Mouse (Mus musculus) right cerebral cortex, postnatal 14 days (tissue): ENCODE measurements at regions not wholly inside any gene's neighbourhood (a gene's known extent, or its start where the extent isn't known, plus 50 kb on each side); places are given as distances from the start of the nearest gene placed in this dataset.

ENCODE experiments used
- DNase-seq: peaks from one replicate; pipeline ENCODE4 v3.0.0; 2022

DNA sequence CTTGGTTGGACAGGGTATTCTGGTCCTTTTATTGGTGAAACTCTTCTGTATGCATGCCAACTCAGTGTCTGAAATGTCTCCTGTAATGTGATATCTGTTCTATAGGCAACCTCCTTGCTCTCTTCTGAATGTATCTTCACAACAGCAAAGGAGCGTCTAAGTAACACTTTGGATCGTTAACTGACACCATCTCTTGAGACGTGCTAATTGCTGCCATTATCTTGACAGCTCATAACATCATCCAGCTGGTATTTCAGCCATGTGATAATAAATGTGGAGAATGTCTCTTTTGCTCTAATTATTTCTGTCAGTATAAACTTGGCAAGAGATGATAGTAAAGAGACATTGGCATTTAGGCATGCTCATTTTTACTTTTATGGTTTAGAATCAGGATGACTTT is 68.8 kb upstream of the Col8a1 start:
- DNase-seq: no peak

DNA sequence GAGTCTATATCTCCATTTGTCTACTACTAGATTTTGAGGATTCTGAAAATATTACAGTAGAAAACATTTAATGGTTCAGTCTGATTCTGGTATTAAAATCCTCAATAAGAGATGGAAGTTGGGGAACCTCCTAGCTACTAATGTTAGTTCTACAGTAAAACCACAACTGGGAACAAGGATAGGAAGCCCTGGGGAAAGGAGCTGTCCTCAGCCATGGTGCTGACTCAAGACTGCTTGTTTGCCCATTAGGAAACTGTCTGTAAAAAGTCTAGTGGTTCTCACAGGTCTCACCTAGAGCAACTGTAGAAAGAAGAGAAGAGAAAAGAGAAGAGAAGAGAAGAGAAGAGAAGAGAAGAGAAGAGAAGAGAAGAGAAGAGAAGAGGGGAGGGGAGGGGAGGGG is 90.9 kb upstream of the Col8a1 start:
- DNase-seq: no peak

DNA sequence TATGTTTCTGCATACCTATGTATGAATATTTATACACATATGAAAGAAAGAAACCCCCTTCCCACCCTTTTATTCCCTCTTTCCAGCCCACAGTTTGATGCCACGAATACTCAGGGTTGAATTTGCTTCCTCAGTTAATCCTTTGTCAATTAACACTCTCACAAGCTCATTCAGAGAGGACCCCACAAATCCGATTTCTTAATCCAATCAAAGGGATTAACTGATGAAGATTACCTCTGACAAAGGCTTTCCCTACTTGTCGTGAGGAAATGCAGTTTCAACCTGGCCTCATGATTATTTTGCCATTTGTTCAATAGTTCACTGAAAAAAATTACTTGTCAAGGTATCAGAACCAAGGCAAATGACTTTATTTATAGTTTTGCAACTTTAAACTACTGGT is 91.8 kb upstream of the Col8a1 start:
- no peak for DNase-seq

DNA sequence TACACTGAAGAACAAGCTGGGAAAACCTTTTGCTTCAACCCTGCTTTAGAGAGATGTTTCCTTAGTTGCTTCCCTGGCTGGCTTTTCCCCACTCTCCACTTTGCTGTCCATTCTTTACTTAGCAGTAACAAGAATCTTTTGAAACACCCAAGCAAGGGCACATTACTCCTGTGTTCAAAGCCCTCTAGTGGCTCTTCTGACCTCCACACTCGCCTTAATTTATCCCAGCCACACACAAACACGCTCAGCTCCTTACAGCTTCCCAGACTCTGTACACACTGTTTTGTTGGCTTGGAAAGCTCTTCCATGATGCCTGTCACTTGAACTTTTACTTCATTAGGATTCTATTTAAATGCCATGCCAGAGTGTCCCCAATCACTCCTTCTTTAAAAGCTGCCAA is 97.3 kb upstream of the Col8a1 start:
- no peak for DNase-seq

DNA sequence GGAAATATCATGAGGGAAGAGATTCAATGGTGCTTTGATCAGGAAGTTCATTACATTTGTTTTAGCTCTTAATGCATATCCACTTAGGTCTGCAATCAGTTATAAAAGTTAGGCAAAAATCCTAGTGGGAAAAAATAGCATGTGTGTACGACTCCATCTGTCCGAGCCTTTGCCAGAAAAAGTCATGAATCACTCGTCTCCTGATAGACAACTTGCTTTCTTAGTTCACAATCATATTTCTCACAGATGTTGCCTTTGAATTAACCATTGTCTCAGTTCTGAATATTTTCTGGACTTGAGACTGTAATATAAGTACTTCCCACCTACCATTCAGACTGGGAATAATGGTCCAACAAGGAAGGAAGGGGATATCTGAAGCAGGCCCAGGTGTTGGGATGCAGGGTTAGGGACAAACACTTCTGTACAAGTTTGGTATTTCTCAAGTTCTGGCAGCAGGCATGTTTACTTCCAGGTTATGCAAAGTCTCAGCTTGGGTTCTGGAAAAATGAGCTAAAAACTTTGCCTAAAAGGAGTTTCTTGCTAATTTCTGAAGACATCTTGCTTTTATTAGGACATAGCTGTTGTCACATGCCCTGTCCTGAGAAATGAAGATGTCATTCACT is 98.4 kb upstream of the Col8a1 start:
- DNase-seq: no peak

DNA sequence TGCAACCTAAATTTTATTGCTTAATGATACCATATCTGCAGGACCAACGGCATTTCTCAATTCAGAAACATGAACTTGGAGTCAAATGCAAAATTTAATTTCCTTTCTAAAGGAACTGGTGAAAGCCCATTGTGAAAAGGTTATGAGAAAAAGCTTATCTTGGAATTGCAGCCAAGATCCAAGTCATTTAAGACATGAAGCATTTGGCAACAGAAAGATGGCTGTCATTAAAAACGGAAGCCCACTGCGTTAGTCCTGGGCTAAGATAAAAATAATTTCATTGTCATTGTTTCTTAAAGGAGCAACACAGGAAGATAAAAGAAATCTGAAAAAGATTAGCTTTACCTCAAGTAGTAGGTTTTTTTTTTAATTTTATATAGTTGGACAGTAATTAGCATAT is 99.2 kb upstream of the Col8a1 start:
- no peak for DNase-seq

DNA sequence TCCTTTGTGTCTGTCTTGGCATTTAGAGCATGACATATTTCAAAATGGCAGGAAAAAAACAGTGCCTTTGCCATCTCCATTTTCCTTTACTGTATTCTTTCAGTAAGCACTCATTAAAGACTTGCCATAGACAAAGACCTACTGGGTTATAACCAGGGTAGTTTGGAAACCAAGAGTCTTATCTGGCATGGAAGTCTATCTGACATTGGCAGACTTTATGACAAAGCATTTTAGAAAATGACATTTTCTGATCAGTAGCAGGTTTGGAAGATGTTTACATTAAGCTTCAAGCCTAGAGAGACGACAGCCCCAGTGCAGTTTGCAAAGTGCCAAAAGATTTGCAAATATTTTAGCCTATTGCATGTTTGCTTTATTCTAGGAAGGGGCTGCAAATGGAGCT is 102.5 kb upstream of the Col8a1 start:
- no peak for DNase-seq

DNA sequence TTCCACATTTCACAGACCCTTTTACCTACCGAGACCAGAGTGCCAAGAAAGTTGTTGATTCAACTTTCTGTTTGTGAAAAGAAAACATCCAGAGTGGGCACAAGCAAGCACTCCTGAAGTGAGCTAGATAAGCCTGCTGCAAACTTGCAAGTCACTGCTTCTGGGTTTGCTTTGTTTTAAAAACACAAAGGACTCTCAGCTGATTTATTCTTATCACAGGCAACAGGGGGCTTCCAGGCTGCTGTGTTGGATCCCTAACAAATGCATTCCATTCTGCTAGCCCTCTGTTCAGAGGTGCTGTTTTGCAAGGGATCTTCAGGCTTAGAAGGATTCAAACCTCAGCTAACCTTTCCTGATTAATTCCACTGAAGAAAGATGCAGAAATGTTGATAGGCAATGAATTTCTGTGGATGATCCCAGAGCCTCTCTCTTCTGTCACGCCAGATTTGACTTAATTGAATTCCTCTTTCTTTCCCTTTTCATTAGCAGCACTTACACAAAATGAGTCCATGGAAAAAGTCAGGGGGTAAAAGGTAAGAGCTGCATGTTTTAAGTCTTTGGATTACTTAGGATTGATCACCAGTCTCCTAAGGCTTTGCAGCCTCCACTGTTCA is 103.7 kb upstream of the Col8a1 start:
- no peak for DNase-seq

DNA sequence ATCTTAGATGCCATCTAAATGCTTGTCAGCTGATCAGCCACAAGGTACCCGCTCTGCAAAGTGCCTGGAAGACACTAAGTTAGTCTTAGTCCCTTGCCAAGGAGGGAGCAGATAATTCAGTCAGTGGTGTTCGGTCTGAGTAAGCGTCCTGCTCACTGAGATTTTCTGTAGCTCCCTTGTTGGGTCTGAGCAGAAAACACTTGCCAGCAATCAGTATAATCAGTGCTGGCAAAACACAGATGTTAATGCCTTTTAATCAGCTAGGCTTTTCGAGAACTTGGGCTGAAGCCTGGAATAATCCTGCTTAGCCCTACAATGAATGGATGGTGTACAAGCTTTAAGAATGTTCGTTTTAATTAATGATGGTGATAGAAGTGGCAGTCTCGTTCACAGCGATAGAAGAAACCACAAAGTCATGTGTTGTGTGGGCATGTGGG is 104.2 kb upstream of the Col8a1 start:
- DNase-seq: no peak

DNA sequence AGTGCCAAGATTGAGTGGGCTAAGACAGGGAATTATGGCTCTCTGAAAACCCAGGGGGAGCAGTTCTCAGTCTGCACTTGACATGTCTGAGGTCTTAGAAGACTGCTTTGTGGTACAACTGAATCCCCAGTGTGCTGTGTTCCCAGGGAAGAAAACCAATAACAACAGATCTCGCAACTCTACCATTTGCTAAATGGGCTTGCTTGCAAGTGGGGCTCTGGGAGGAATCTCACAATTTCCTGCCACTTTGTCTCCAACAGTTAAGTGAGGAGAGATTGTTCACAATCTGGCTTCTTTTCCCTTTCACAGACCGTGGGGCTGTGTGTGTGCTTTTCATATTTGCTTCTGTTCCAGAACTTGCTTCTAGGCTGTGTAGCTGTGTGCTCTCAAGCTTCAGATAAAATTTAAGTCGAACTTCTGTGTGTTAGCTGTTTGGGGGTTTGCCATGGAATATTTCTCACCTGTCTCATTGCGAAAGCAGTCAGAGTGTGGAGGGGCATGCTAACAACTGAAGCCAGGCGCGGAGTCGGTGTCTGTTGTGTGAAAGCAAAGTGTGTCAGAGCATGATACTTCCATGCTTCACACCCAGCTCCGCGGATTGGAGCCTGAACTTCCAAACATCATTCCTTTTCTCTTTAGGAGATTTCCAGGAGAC is 108.8 kb upstream of the Col8a1 start:
- no peak for DNase-seq

DNA sequence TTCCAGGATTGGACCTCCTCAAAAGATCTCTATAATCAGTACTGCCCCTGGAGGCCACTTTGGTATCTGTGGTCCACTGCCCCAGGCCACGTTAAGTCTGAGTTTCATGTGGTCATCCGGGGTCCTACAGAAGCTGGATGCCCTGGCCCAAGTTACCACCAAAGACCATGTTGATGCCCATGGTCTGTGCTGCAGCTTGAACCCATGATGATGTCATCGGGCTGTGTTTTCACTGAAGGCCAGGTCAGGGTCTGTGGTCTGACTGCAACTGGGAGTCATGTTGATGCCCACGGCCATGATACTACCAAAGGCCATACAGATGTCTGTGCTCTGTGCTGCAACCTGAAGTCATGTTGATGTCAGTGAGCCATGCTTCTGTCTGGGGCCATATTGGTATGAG is 122.3 kb upstream of the Col8a1 start:
- no peak for DNase-seq

DNA sequence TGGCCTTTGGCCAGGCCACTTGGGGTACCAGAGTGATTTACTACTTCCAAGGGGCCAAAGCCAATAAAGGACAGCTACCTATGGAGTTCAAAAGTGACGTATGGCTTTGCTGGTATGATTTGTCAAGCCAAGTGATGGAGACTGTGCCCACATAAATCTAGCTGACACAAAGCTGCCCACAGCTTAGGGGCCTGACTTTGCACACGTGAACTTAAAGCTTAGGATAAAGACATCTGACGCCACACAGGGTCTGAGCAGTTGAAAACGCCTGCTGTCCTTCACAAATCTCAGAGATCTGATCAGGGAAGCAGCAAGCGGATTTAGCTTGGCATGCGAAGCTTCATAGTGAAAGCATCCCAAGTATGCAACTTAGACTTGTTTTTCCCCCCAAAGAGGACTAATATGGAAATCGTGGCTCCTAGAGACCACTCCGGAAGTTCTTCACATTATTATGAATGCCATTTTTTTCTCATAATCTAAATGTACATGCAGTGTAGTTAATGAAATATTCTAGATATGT is 127.1 kb upstream of the Col8a1 start:
- no peak for DNase-seq

DNA sequence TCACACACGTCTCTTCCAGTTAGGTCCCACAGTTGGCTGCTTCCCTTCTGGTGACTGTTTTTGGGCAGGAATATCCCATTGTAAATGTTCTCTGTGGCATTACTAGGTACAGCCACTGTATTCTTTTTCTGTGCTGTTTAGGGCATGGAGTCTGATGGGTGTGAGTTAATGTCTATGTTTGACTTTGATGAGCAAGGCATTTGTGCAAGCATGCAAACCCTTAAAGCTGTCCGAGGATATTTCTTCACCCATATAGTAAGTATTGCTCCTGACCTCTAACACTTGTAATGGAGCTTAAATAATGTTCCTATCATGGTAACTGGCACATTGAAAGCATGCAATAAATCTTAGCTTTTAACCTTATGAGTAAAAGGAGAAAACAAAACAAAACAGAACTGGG is 133.6 kb upstream of the Col8a1 start:
- DNase-seq: no peak

DNA sequence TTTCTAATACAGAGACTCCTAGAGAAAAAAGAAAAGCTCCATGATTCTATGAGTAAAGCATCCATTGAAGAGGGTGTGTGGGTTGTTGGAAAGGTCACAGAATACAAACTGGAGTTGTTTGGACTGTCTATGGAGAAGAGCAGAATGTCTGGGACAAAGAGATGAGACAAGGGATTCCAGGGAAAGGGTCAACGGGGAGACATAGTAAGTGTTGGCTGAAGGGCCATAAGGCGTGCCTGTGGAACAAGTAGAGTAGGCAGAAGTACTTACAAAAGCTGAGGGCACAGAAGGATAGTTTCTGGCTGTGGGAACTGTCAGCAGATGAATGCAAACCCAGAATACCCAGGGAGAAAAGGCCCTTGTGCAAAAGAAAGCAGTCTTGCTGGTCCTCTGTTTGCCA is 134.0 kb upstream of the Col8a1 start:
- no peak for DNase-seq

DNA sequence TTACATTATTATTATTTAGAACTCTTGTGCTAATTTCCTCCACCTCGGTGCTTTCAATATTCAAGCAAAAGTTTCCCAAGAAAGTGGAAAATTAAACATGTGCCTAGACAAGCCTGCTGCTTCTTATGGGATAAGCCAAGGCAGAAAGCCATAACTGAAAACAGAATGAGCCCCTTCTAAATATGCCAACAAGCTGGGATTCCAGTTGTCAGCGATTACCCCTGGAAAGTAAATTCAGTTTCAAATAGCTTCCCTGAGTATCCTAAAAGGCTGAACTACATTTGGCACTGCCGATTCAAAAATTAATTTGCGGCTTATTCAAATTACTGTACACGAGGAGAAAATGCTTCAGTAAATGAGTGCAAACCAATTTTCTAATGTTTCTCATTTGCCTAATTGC is 135.6 kb upstream of the Col8a1 start:
- DNase-seq: no peak

DNA sequence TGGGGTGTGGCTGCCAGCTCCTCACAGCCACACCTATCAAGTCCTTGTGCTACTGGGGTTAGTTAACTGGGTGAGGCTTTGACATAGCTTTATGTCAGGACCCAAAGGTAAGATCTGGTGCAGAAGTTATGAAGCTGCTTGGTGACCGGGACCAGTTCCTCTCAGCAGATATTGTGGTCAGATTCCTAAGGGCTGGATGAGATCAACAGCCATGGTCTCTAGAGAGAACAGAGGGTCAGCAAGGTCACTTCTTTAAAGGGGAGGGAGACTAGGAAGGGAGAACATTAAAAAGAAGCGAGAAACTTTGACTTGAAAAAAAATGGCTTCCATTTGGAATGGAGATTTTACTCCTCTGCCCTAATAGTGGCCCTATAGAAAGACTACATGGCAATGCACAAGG is 138.6 kb upstream of the Col8a1 start:
- no peak for DNase-seq

DNA sequence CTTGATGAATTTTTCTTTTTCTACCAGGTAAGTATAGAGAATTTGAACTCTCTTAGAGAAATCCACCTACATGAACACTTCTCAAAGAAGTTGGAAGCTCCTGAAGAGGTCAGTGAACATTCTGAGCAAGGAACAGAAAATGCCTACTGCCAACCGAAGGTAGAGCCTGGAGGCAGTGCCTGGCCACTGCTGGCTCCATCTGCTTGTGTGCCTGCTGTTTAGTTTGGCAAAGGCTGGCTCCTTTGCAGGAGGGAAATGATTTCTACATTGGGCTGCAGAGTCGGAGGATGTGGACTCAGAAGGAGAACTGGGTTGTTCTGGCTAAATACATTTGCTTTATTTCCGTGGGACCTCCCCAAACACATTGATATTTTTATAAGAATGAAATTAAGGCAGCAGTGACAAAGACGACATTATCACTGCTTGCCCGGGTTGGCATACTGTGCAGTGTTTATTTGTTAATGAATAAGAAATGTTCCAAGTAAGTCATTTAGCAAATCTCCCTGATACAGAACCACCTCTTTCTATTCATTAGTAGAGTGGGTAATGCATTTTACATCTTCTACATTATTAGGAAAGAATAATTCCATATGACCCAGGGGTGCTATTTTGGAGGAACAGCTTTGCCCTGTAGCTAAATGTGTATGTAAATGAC is 139.3 kb upstream of the Col8a1 start:
- DNase-seq: no peak

DNA sequence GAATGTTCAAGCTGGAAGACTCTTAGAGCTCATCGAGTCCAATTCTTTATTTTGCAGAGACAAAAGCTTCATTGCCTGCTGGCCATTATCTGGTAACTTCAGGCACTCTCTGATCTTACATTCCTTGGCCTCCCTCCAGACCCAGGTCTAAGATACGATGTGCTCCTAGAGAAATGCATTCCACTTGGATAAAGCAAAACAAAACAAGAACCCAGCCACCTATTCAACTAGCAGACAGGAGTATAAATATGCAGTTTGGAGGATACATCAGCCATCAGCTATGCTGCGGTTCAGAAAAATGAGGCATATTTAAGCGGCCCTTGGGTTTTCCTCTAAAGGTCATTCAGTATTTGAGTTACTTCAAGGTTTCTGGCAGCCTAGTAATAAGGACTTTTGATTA is 146.5 kb upstream of the Col8a1 start:
- no peak for DNase-seq

DNA sequence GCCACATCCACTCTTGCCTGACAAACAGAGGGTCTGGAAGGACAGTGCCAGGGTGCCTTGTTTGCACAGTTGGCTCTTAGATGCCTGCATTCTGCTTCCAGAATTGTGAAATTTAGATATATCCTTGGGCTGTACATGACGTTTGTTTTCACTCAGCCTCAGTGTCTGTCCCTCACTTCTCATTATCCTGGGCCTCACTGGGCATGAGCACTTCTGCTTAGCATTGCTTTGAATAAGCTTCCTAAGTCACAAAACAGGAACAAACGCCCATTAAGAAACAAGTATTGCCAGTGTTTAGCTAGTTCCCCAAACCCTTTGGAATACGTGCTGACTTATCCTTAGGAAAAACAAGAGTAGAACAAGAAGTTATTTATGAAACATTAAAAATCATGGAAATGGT is 148.0 kb upstream of the Col8a1 start:
- DNase-seq: no peak

DNA sequence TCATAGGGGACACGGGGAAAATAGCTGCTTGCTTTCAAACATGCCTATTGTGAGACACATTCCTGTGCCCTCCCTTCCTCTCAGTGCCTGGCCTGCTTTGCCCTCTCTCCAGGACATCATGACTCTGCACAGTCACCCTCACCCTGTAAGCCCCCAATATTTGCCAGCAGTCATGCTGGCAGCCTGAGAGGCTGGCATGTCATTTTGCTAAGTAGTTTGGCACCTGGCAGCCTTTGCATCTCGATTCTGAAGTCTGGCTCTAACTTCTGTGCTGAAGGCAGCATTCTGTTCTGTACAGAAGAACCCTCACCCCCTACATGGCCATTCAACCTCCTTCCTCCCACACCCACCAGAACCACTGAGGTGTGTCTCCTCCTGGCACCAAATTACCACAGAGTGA is 157.5 kb upstream of the Col8a1 start:
- no peak for DNase-seq

DNA sequence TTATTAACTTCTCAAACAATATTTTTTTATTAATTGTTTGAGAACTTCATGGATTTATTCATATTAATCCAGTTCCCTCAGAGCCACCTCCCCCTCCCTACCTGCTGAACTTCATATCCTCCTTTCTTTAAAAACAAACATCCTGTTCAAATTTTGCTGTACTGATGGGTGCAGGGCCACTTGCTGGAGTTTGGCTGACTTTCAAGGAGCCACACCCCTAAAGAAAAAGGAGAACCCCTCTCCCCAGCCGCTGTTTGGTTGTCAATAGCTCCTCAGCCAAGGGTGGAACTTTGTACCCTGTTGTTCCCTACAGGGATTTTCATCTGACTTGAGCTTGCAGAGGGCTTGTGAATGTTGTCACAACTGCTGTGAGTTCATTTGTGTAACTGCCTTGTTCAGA is 160.0 kb upstream of the Col8a1 start:
- no peak for DNase-seq

DNA sequence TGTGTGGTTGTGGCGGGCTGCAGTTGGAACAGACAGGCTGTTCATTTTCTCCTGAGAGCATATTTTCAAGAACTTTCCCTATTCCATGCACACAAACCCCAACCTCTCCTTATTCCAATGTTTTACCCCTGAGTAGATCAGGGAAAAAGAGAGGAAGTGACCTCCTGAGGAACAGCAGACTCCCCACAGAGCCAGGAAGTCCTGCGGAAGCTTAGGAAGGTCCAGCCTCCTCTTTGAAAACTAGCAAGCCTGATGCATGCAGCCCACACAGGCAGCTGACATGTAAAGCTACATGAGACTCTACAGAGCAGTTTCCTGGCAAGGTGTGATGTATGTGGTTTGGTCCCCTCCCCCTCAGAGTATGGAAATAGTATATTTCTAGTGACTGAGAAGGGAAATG is 160.9 kb upstream of the Col8a1 start:
- no peak for DNase-seq

DNA sequence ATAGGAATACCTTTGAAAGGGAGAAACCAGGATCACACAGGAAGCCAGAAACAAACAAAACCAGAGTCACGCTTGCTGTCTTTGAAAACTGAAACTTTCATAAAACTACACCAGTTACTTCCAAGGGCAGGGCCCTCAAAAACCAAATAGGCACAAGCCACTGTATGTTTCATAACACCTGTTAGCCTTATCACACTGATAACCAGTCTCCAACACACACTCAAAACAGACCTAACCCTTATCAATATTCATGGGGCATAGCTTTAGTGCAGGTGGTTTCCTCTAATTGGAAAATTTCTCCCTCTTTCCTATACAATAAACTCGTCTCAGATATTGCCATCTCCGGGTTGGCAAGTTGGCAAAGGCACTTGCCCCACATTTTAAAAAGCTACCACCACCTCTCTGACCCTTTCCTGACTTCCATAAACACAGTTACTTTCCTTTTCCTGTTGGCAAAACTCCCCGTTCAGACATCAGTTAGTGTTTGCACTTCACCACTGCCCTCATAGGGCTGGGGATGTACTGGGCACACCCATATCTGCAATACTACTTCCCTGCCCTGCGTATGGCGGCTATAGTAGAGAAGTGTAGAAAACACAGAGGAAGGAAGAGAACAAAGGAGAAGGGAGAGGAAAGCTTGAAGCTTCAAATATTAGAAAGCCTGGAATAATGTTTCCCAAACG is 169.1 kb upstream of the Col8a1 start:
- DNase-seq: no peak

DNA sequence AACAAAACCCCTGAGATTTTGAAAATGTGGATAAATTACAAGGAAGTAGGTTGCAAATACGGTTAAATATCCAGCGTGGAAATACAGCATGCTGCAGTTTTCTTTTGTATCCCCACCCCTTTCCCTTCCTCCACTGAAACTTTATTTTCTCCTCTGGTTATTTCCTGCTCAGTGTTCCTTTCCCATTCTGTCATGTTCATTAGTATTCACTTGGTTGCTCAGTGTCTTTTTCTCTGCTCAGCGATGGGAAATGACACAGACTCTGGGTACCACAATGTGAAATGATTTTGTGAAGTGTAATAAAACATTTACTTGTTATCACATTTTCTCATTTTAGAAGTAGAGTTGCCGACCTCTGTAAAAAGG is 169.6 kb upstream of the Col8a1 start:
- DNase-seq: no peak
